Mouse (Mus musculus) embryonic facial prominence, embryonic 11.5 days (tissue): Measurements from ENCODE around the gene Arnt. TPM values are rescaled to one million over a fixed set of nuclear protein-coding genes. Genes with fewer than 3 reads are reported as not detected.

Experiments
- ATAC-seq: fragments of 200-750 bp; cut with Nextera tagmentation; replicated peaks from 2 replicates; pipeline ENCODE4 v1.8.0; 2017; ENCODE audit warnings: low read depth; ENCODE audit not compliant: insufficient number of reproducible peaks, low FRiP score, low TSS enrichment
- DNase-seq: peaks from one replicate; pipeline ENCODE4 v3.0.0-alpha.2; 2015; ENCODE audit warnings: low spot score
- H3K27ac ChIP-seq: fragments of 300-500 bp; sonication (generic); replicated peaks from 2 replicates; pipeline ENCODE4 v1.5.1; 2014; ENCODE audit warnings: mild to moderate bottlenecking, low read depth, low read length, control low read depth
- H3K27me3 ChIP-seq: fragments of 300-500 bp; sonication (generic); 2 replicates; pipeline ENCODE4 v1.6.1; 2014; ENCODE audit warnings: mild to moderate bottlenecking, low read length, moderate library complexity, mixed read lengths; ENCODE audit not compliant: control insufficient read depth, insufficient read depth
- H3K36me3 ChIP-seq: fragments of 300-500 bp; sonication (generic); replicated peaks from 2 replicates; pipeline ENCODE4 v1.6.1; 2014; ENCODE audit warnings: low read depth, mild to moderate bottlenecking, low read length, moderate library complexity, mixed read lengths; ENCODE audit not compliant: control insufficient read depth, insufficient read depth
- H3K4me1 ChIP-seq: fragments of 300-500 bp; sonication (generic); 2 replicates; pipeline ENCODE4 v1.6.1; 2014; ENCODE audit warnings: low read length, mixed read lengths; ENCODE audit not compliant: control insufficient read depth, insufficient read depth
- H3K4me2 ChIP-seq: fragments of 300-500 bp; sonication (generic); 2 replicates; pipeline ENCODE4 v1.6.1; 2014; ENCODE audit warnings: low read depth, mild to moderate bottlenecking, control low read depth, low read length, moderate library complexity
- H3K4me3 ChIP-seq: fragments of 300-500 bp; sonication (generic); 2 replicates; pipeline ENCODE4 v1.5.1; 2014; ENCODE audit warnings: low read depth, low read length, control low read depth
- H3K9ac ChIP-seq: fragments of 300-500 bp; sonication (generic); replicated peaks from 2 replicates; pipeline ENCODE4 v1.6.1; 2014; ENCODE audit warnings: mild to moderate bottlenecking, control low read depth, low read length
- H3K9me3 ChIP-seq: fragments of 300-500 bp; sonication (generic); replicated peaks from 2 replicates; pipeline ENCODE4 v1.6.1; 2016; ENCODE audit warnings: mild to moderate bottlenecking, low read length, inconsistent platforms, mixed read lengths; ENCODE audit not compliant: control insufficient read depth
- WGBS: fragments of 180-500 bp; shearing (Covaris S2); extraction: QIAGEN DNeasy Blood & Tissue Kit; methylation state at CpG from one replicate; pipeline ENCODE4 v1.1.7; 2014; 5-methylcytosine and 5-hydroxymethylcytosine counted together
- polyA plus RNA-seq: library from polyadenylated mRNA; unstranded; fragments of >200 nt; fragmentation: Nextera tagmentation; extraction: Ambion mirVana; gene quantifications from 2 replicates; pipeline ENCODE4 v1.2.1, GENCODE M21; 2014

Gene Arnt
- polyA plus RNA-seq, 1 experiment from 2014 or later, result 29.3 TPM

- no peak overlapping the region for H3K4me2 ChIP-seq
- H3K4me3 ChIP-seq, result no peak overlapping the region
- H3K9ac ChIP-seq, result no peak overlapping the region
- H3K36me3 ChIP-seq, result peaks cover 3% of the 10 kb centered on the region
- H3K4me1 ChIP-seq, result no peaks in the 10 kb centered on the region
- ATAC-seq (no peak), DNase-seq (no peak)
- H3K27ac ChIP-seq, result no peak overlapping the region
- H3K9me3 ChIP-seq, result no peaks in the 10 kb centered on the region
- H3K27me3 ChIP-seq, result no peaks in the 10 kb centered on the region
Measured at GRCm38 (mm10) chr3:95463852-95464251, 29.7 kb downstream of the Arnt start.

GRCm38 (mm10) chr3:95478966-95479365, 44.8 kb downstream of the Arnt start:
- Histone ChIP-seq H3K27me3 (no peaks in the 10 kb centered on the region), H3K9ac (no peak overlapping the region), H3K4me2 (no peak overlapping the region), H3K4me1 (no peaks in the 10 kb centered on the region), H3K36me3 (peaks cover 5% of the 10 kb centered on the region; the same call in 1 of the 2 replicates), H3K9me3 (no peaks in the 10 kb centered on the region), H3K4me3 (no peak overlapping the region), H3K27ac (no peak overlapping the region)
- WGBS, result 91% methylated on average over 1 of the region's 1 CpGs
- DNase-seq, result no peak
- ATAC-seq, result no peak

- no peaks in the 10 kb centered on the region for H3K4me1 ChIP-seq
- H3K4me2 ChIP-seq, result no peak overlapping the region
- H3K27me3 ChIP-seq, result no peaks in the 10 kb centered on the region
- ATAC-seq (no peak), DNase-seq (no peak)
- no peak overlapping the region for H3K9ac ChIP-seq
- no peak overlapping the region for H3K4me3 ChIP-seq
- H3K9me3 ChIP-seq, result no peaks in the 10 kb centered on the region
- peaks cover 5% of the 10 kb centered on the region; the same call in 1 of the 2 replicates for H3K36me3 ChIP-seq
- H3K27ac ChIP-seq, result no peak overlapping the region
- 88% methylated on average over 2 of the region's 2 CpGs for WGBS
Measured at GRCm38 (mm10) chr3:95486421-95486820, 52.2 kb downstream of the Arnt start.

- Histone ChIP-seq H3K4me3 (no peak overlapping the region), H3K4me2 (no peak overlapping the region), H3K9me3 (no peaks in the 10 kb centered on the region), H3K36me3 (peaks cover 5% of the 10 kb centered on the region; the same call in 1 of the 2 replicates), H3K27me3 (no peaks in the 10 kb centered on the region), H3K9ac (no peak overlapping the region), H3K27ac (no peak overlapping the region), H3K4me1 (no peaks in the 10 kb centered on the region)
- DNase-seq (no peak), ATAC-seq (no peak)
- WGBS, result 87% methylated on average over 3 of the region's 3 CpGs
Measured at GRCm38 (mm10) chr3:95488679-95489078, 54.5 kb downstream of the Arnt start.

GRCm38 (mm10) chr3:95490238-95490637, 56.0 kb downstream of the Arnt start:
- ATAC-seq, result no peak
- Histone ChIP-seq H3K4me1 (no peaks in the 10 kb centered on the region), H3K9me3 (no peaks in the 10 kb centered on the region), H3K27me3 (no peaks in the 10 kb centered on the region), H3K4me2 (no peak overlapping the region), H3K27ac (no peak overlapping the region), H3K36me3 (peaks cover 5% of the 10 kb centered on the region; the same call in 1 of the 2 replicates), H3K4me3 (no peak overlapping the region), H3K9ac (no peak overlapping the region)
- 94% methylated on average over 2 of the region's 2 CpGs for WGBS
- no peak for DNase-seq

GRCm38 (mm10) chr3:95494342-95494741, 60.2 kb downstream of the Arnt start:
- no peak overlapping the region for H3K4me3 ChIP-seq
- no peak overlapping the region for H3K9ac ChIP-seq
- no peaks in the 10 kb centered on the region for H3K9me3 ChIP-seq
- no peak overlapping the region for H3K27ac ChIP-seq
- peaks cover 2% of the 10 kb centered on the region; the same call in 1 of the 2 replicates for H3K36me3 ChIP-seq
- H3K4me2 ChIP-seq, result no peak overlapping the region
- ATAC-seq (peak; percentile 68; the same call in 1 of the 2 replicates), DNase-seq (peak; percentile 74)
- H3K4me1 ChIP-seq, result no peaks in the 10 kb centered on the region
- H3K27me3 ChIP-seq, result no peaks in the 10 kb centered on the region
- WGBS, result 39% methylated on average over 6 of the region's 6 CpGs

- Histone ChIP-seq H3K4me1 (peaks cover 2% of the 10 kb centered on the region; the same call in 1 of the 2 replicates), H3K36me3 (no peaks in the 10 kb centered on the region), H3K4me2 (no peak overlapping the region), H3K9ac (no peak overlapping the region), H3K9me3 (no peaks in the 10 kb centered on the region), H3K4me3 (no peak overlapping the region), H3K27me3 (no peaks in the 10 kb centered on the region), H3K27ac (no peak overlapping the region)
- no peak for DNase-seq
- ATAC-seq, result no peak
- 79% methylated on average over 2 of the region's 2 CpGs for WGBS
Measured at GRCm38 (mm10) chr3:95498229-95498628, 64.0 kb downstream of the Arnt start.

- H3K36me3 ChIP-seq, result no peaks in the 10 kb centered on the region
- peak within 1 kb of the TSS; percentile 76 for H3K27ac ChIP-seq
- H3K9ac ChIP-seq, result peak within 1 kb of the TSS; percentile 41
- no peaks in the 10 kb centered on the region for H3K27me3 ChIP-seq
- DNase-seq (peak; percentile 28), ATAC-seq (no peak)
- 71% methylated on average over 7 of the region's 7 CpGs for WGBS
- no peaks in the 10 kb centered on the region for H3K9me3 ChIP-seq
- peaks cover 2% of the 10 kb centered on the region; the same call in 1 of the 2 replicates for H3K4me1 ChIP-seq
- H3K4me3 ChIP-seq, result 0 out of 2 replicates have a peak within 1 kb of the TSS, but pooled peaks have one; percentile 15
- peak within 1 kb of the TSS; percentile 37 for H3K4me2 ChIP-seq
Measured at GRCm38 (mm10) chr3:95499024-95499423, 64.8 kb downstream of the Arnt start, which contains the start of gene Ctsk. Gene Ctsk (plus strand): TSS chr3:95499256.
